Mouse (Mus musculus): Measurements from ENCODE around the gene Ado. TPM values are rescaled to one million over a fixed set of nuclear protein-coding genes. Genes with fewer than 3 reads are reported as not detected.

The Ado gene
- polyA plus RNA-seq, 1 experiment from 2014 or later = 79.9 TPM

GRCm38 (mm10) chr10:67558053-67558452 lies 9.3 kb upstream of the Ado start:
- no peak overlapping the region for H3K9ac ChIP-seq
- H3K4me1 ChIP-seq = no peaks in the 10 kb centered on the region
- no peak overlapping the region for H3K4me2 ChIP-seq (replicated peaks)
- no peak overlapping the region for H3K4me3 ChIP-seq
- H3K9me3 ChIP-seq = no peaks in the 10 kb centered on the region
- H3K27ac ChIP-seq = no peak overlapping the region
- no peaks in the 10 kb centered on the region for H3K36me3 ChIP-seq
- ATAC-seq (ENCODE audit: low FRiP score, low read depth) = no peak
- 71% methylated on average over 4 of the region's 4 CpGs for WGBS
- peaks cover 3% of the 10 kb centered on the region; the same call in 1 of the 2 replicates for H3K27me3 ChIP-seq

GRCm38 (mm10) chr10:67548261-67548854 lies 397 bp downstream of the Ado start:
- peak overlapping the region; percentile 99 for H3K4me2 ChIP-seq (replicated peaks)
- no peaks in the 10 kb centered on the region for H3K9me3 ChIP-seq
- peak overlapping the region; percentile 87 for H3K4me3 ChIP-seq
- H3K27ac ChIP-seq = peak overlapping the region; percentile 94
- peaks cover 9% of the 10 kb centered on the region; the same call in 1 of the 2 replicates for H3K36me3 ChIP-seq
- under 1% methylated on average over 67 of the region's 73 CpGs for WGBS
- peak overlapping the region; percentile 90 for H3K9ac ChIP-seq
- peaks cover 33% of the 10 kb centered on the region for H3K4me1 ChIP-seq
- peak; percentile 64 for ATAC-seq (ENCODE audit: low FRiP score, low read depth)
- H3K27me3 ChIP-seq = no peaks in the 10 kb centered on the region

GRCm38 (mm10) chr10:67547850-67548260 lies 900 bp downstream of the Ado start:
- peak overlapping the region; percentile 99 for H3K4me2 ChIP-seq (replicated peaks)
- H3K4me1 ChIP-seq = peaks cover 33% of the 10 kb centered on the region
- H3K9ac ChIP-seq = peak overlapping the region; percentile 90
- H3K27me3 ChIP-seq = peaks cover 3% of the 10 kb centered on the region
- peak overlapping the region; percentile 87 for H3K4me3 ChIP-seq
- under 1% methylated on average over 20 of the region's 20 CpGs for WGBS
- H3K36me3 ChIP-seq = peaks cover 9% of the 10 kb centered on the region; the same call in 1 of the 2 replicates
- ATAC-seq (ENCODE audit: low FRiP score, low read depth) = 0 out of 2 replicates have a peak, but pooled peaks have one; percentile 13
- no peaks in the 10 kb centered on the region for H3K9me3 ChIP-seq
- H3K27ac ChIP-seq = no peak overlapping the region

- no peak for ATAC-seq (ENCODE audit: low FRiP score, low read depth)
- peak overlapping the region; percentile 14 for H3K4me3 ChIP-seq
- H3K27me3 ChIP-seq = peaks cover 65% of the 10 kb centered on the region
- WGBS = 14% methylated on average over 19 of the region's 19 CpGs
- H3K9me3 ChIP-seq = no peaks in the 10 kb centered on the region
- H3K4me2 ChIP-seq (replicated peaks) = 0 out of 2 replicates have a peak overlapping the region, but pooled peaks have one; percentile 7
- H3K9ac ChIP-seq = no peak overlapping the region
- H3K27ac ChIP-seq = no peak overlapping the region
- H3K36me3 ChIP-seq = peaks cover 3% of the 10 kb centered on the region; the same call in 1 of the 2 replicates
- H3K4me1 ChIP-seq = peaks cover 29% of the 10 kb centered on the region
These were observed 8.2 kb downstream of the Ado start for GRCm38 (mm10) chr10:67540591-67540990.

- 32% methylated on average over 6 of the region's 6 CpGs for WGBS
- peak overlapping the region; percentile 98 for H3K4me2 ChIP-seq (replicated peaks)
- peaks cover 77% of the 10 kb centered on the region for H3K27me3 ChIP-seq
- H3K27ac ChIP-seq = no peak overlapping the region
- no peak overlapping the region for H3K9ac ChIP-seq
- no peaks in the 10 kb centered on the region for H3K9me3 ChIP-seq
- peak overlapping the region; percentile 64 for H3K4me3 ChIP-seq
- H3K36me3 ChIP-seq = no peaks in the 10 kb centered on the region
- peaks cover 34% of the 10 kb centered on the region for H3K4me1 ChIP-seq
- ATAC-seq (ENCODE audit: low FRiP score, low read depth) = no peak
These were observed 9.4 kb downstream of the Ado start for GRCm38 (mm10) chr10:67539401-67539730.

GRCm38 (mm10) chr10:67538585-67539400 lies 10.0 kb downstream of the Ado start:
- peak overlapping the region; percentile 98 for H3K4me2 ChIP-seq (replicated peaks)
- no peak overlapping the region for H3K27ac ChIP-seq
- peak overlapping the region; percentile 64 for H3K4me3 ChIP-seq
- no peaks in the 10 kb centered on the region for H3K9me3 ChIP-seq
- H3K4me1 ChIP-seq = peaks cover 34% of the 10 kb centered on the region
- no peak for ATAC-seq (ENCODE audit: low FRiP score, low read depth)
- WGBS = 1% methylated on average over 50 of the region's 50 CpGs
- H3K27me3 ChIP-seq = peaks cover 83% of the 10 kb centered on the region
- peak overlapping the region; percentile 13; the same call in 1 of the 2 replicates for H3K9ac ChIP-seq
- no peaks in the 10 kb centered on the region for H3K36me3 ChIP-seq

GRCm38 (mm10) chr10:67538106-67538505 lies 10.6 kb downstream of the Ado start:
- Histone ChIP-seq H3K36me3 (no peaks in the 10 kb centered on the region), H3K4me3 (peak overlapping the region; percentile 64), H3K4me2 (replicated peaks) (peak overlapping the region; percentile 98), H3K9ac (no peak overlapping the region), H3K9me3 (no peaks in the 10 kb centered on the region), H3K27me3 (peaks cover 89% of the 10 kb centered on the region), H3K4me1 (peaks cover 34% of the 10 kb centered on the region), H3K27ac (no peak overlapping the region)
- WGBS = under 1% methylated on average over 19 of the region's 19 CpGs
- no peak for ATAC-seq (ENCODE audit: low FRiP score, low read depth)

- Histone ChIP-seq H3K9ac (peak overlapping the region; percentile 57), H3K4me2 (replicated peaks) (peak overlapping the region; percentile 98), H3K4me1 (peaks cover 34% of the 10 kb centered on the region), H3K4me3 (peak overlapping the region; percentile 64), H3K27me3 (peaks cover 89% of the 10 kb centered on the region), H3K9me3 (no peaks in the 10 kb centered on the region), H3K27ac (no peak overlapping the region), H3K36me3 (no peaks in the 10 kb centered on the region)
- ATAC-seq (ENCODE audit: low FRiP score, low read depth) = peak; percentile 91
- under 1% methylated on average over 51 of the region's 51 CpGs for WGBS
These were observed 11.4 kb downstream of the Ado start for GRCm38 (mm10) chr10:67537151-67537994.

GRCm38 (mm10) chr10:67536621-67537141 lies 12.1 kb downstream of the Ado start:
- Histone ChIP-seq H3K4me3 (peak overlapping the region; percentile 64), H3K27me3 (peaks cover 89% of the 10 kb centered on the region), H3K4me1 (peaks cover 34% of the 10 kb centered on the region), H3K36me3 (no peaks in the 10 kb centered on the region), H3K9me3 (no peaks in the 10 kb centered on the region), H3K4me2 (replicated peaks) (peak overlapping the region; percentile 98), H3K27ac (no peak overlapping the region), H3K9ac (peak overlapping the region; percentile 57)
- peak; percentile 34 for ATAC-seq (ENCODE audit: low FRiP score, low read depth)
- WGBS = 0% methylated on average over 19 of the region's 32 CpGs

- peak; percentile 18; the same call in 1 of the 2 replicates for ATAC-seq (ENCODE audit: low FRiP score, low read depth)
- WGBS = under 1% methylated on average over 35 of the region's 35 CpGs
- Histone ChIP-seq H3K9ac (peak overlapping the region; percentile 57; the same call in 1 of the 2 replicates), H3K9me3 (no peaks in the 10 kb centered on the region), H3K4me2 (replicated peaks) (peak overlapping the region; percentile 98), H3K27me3 (peaks cover 89% of the 10 kb centered on the region), H3K4me3 (peak overlapping the region; percentile 64), H3K4me1 (peaks cover 34% of the 10 kb centered on the region), H3K36me3 (no peaks in the 10 kb centered on the region), H3K27ac (no peak overlapping the region)
These were observed 12.8 kb downstream of the Ado start for GRCm38 (mm10) chr10:67535972-67536371.

- H3K4me2 ChIP-seq (replicated peaks) = peak within 1 kb of the TSS; percentile 98
- no peak for ATAC-seq (ENCODE audit: low FRiP score, low read depth)
- H3K9ac ChIP-seq = peak within 1 kb of the TSS; percentile 57
- H3K27me3 ChIP-seq = peaks cover 89% of the 10 kb centered on the region
- H3K36me3 ChIP-seq = no peaks in the 10 kb centered on the region
- WGBS = under 1% methylated on average over 28 of the region's 37 CpGs
- H3K4me3 ChIP-seq = peak within 1 kb of the TSS; percentile 64
- no peaks in the 10 kb centered on the region for H3K9me3 ChIP-seq
- no peak within 1 kb of the TSS for H3K27ac ChIP-seq
- peaks cover 34% of the 10 kb centered on the region for H3K4me1 ChIP-seq
These were observed 13.5 kb downstream of the Ado start, which contains the start of gene Egr2 for GRCm38 (mm10) chr10:67535256-67535655. TSS of gene Egr2 (plus strand) at chr10:67535475.
